Mouse (Mus musculus) embryonic facial prominence, embryonic 14.5 days (tissue): Measurements from ENCODE around the gene Brms1l. TPM values are rescaled to one million over a fixed set of nuclear protein-coding genes. Genes with fewer than 3 reads are reported as not detected.

Experiments used
- ATAC-seq: fragments of 200-750 bp; cut with Nextera tagmentation; 2 replicates; pipeline ENCODE4 v1.8.0; 2017; ENCODE audit warnings: low read depth, moderate number of reproducible peaks, moderate TSS enrichment
- DNase-seq: peaks from one replicate; pipeline ENCODE4 v3.0.0-alpha.2; 2015; ENCODE audit warnings: low spot score
- H3K27ac ChIP-seq: fragments of 300-500 bp; sonication (generic); replicated peaks from 2 replicates; pipeline ENCODE4 v1.5.1; 2014; ENCODE audit warnings: low read depth, mild to moderate bottlenecking, low read length, moderate library complexity
- H3K27me3 ChIP-seq: fragments of 300-500 bp; sonication (generic); replicated peaks from 2 replicates; pipeline ENCODE4 v1.6.1; 2014; ENCODE audit warnings: low read length; ENCODE audit not compliant: control insufficient read depth, insufficient read depth
- H3K36me3 ChIP-seq: fragments of 300-500 bp; sonication (generic); 2 replicates; pipeline ENCODE4 v1.6.1; 2014; ENCODE audit warnings: low read length, mixed read lengths; ENCODE audit not compliant: control insufficient read depth, insufficient read depth
- H3K4me1 ChIP-seq: fragments of 300-500 bp; sonication (generic); 2 replicates; pipeline ENCODE4 v1.6.1; 2014; ENCODE audit warnings: antibody characterized with exemption, low read length; ENCODE audit not compliant: control insufficient read depth, insufficient read depth
- H3K4me2 ChIP-seq: fragments of 300-500 bp; sonication (generic); 2 replicates; pipeline ENCODE4 v1.6.1; 2014; ENCODE audit warnings: low read depth, mild to moderate bottlenecking, low read length, moderate library complexity, mixed read lengths
- H3K4me3 ChIP-seq: fragments of 300-500 bp; sonication (generic); 2 replicates; pipeline ENCODE4 v1.5.1; 2014; ENCODE audit warnings: low read depth, mild to moderate bottlenecking, low read length
- H3K9ac ChIP-seq: fragments of 300-500 bp; sonication (generic); 2 replicates; pipeline ENCODE4 v1.6.1; 2014; ENCODE audit warnings: low read depth, mild to moderate bottlenecking, low read length, moderate library complexity, mixed read lengths
- H3K9me3 ChIP-seq: fragments of 300-500 bp; sonication (generic); 2 replicates; pipeline ENCODE4 v1.6.1; 2016; ENCODE audit warnings: low read length; ENCODE audit not compliant: control insufficient read depth
- WGBS: fragments of 180-500 bp; shearing (Covaris S2); extraction: QIAGEN DNeasy Blood & Tissue Kit; methylation state at CpG from one replicate; pipeline ENCODE4 v1.1.7; 2014; 5-methylcytosine and 5-hydroxymethylcytosine counted together
- polyA plus RNA-seq: library from polyadenylated mRNA; unstranded; fragments of >200 nt; fragmentation: Nextera tagmentation; extraction: Ambion mirVana; gene quantifications from 2 replicates; pipeline ENCODE4 v1.2.1, GENCODE M21; 2014

The Brms1l gene
- polyA plus RNA-seq, 1 experiment from 2014 or later, result 31.7 TPM

GRCm38 (mm10) chr12:55820661-55821314, 15.3 kb upstream of the Brms1l start, which contains the start of gene Ralgapa1:
Gene Ralgapa1 (minus strand): TSS chr12:55821167.
- H3K4me1 ChIP-seq, result peaks cover 8% of the 10 kb centered on the region
- peak within 1 kb of the TSS; percentile 70 for H3K4me2 ChIP-seq
- peak within 1 kb of the TSS; percentile 91 for H3K4me3 ChIP-seq
- peak within 1 kb of the TSS; percentile 96 for H3K27ac ChIP-seq
- peak within 1 kb of the TSS; percentile 88 for H3K9ac ChIP-seq
- under 1% methylated on average over 39 of the region's 78 CpGs for WGBS
- H3K36me3 ChIP-seq, result no peaks in the 10 kb centered on the region
- H3K9me3 ChIP-seq, result no peaks in the 10 kb centered on the region
- DNase-seq, result peak; percentile 97
- peak; percentile 97 for ATAC-seq
- H3K27me3 ChIP-seq, result no peaks in the 10 kb centered on the region

DNA sequence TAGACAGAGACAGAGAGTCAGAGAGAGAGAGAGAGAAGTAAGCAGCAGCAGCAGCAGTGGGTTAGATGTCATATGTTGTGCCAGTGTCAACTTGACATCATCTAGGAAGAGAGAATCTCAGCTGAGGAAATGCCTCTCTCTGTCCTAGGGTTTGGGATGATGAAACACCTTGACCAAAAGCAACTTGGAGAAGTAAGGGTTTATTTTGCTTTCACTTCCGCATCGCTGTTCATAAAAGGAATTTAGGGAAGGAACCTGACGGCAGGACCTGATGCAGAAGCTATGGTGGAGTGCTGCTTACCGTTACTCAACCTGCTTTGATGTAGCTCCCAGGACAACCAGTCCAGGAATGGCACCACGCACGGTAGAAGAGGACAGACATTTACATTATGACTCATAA, 12.1 kb upstream of the Brms1l start:
- Histone ChIP-seq H3K4me2 (no peak overlapping the region), H3K27me3 (no peaks in the 10 kb centered on the region), H3K4me3 (no peak overlapping the region), H3K4me1 (peaks cover 6% of the 10 kb centered on the region), H3K9ac (no peak overlapping the region), H3K9me3 (no peaks in the 10 kb centered on the region), H3K27ac (no peak overlapping the region), H3K36me3 (no peaks in the 10 kb centered on the region)
- WGBS, result 87% methylated on average over 6 of the region's 6 CpGs
- no peak for DNase-seq
- ATAC-seq, result no peak

GRCm38 (mm10) chr12:55825537-55825936, 10.6 kb upstream of the Brms1l start:
- Histone ChIP-seq H3K4me2 (no peak overlapping the region), H3K27ac (no peak overlapping the region), H3K4me1 (no peaks in the 10 kb centered on the region), H3K9me3 (no peaks in the 10 kb centered on the region), H3K36me3 (no peaks in the 10 kb centered on the region), H3K4me3 (no peak overlapping the region), H3K9ac (no peak overlapping the region), H3K27me3 (no peaks in the 10 kb centered on the region)
- DNase-seq (no peak), ATAC-seq (no peak)
- WGBS, result 82% methylated on average over 2 of the region's 2 CpGs

- Histone ChIP-seq H3K27me3 (no peaks in the 10 kb centered on the region), H3K36me3 (no peaks in the 10 kb centered on the region), H3K9me3 (no peaks in the 10 kb centered on the region), H3K4me1 (no peaks in the 10 kb centered on the region), H3K4me2 (no peak overlapping the region), H3K4me3 (no peak overlapping the region), H3K27ac (no peak overlapping the region), H3K9ac (no peak overlapping the region)
- no peak for ATAC-seq
- WGBS, result 18% methylated on average over 2 of the region's 2 CpGs
- DNase-seq, result peak; percentile 72
Observed at GRCm38 (mm10) chr12:55831101-55831500, 5.0 kb upstream of the Brms1l start.

DNA sequence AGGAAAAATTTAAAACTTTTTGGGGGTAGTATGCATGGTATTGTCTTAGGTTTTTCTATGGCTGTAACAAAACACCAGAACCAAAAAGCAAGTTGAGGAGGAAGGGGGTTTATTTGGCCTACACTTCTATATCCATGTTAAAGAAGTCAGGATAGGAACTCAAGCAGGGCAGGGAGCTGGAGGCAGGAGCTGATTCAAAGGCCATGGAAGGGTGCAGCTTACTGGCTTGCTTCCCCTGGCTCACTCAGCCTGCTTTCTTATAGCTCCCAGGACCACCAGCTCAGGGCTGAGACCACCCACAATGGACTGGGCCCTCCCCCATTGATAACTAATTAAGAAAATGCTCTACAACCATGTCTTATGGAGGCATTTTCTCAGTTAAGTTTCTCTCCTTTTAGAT, 3.2 kb upstream of the Brms1l start:
- no peak overlapping the region for H3K4me2 ChIP-seq
- H3K9ac ChIP-seq, result no peak overlapping the region
- H3K36me3 ChIP-seq, result no peaks in the 10 kb centered on the region
- H3K27ac ChIP-seq, result no peak overlapping the region
- H3K4me3 ChIP-seq, result no peak overlapping the region
- no peaks in the 10 kb centered on the region for H3K9me3 ChIP-seq
- peaks cover 5% of the 10 kb centered on the region; the same call in 1 of the 2 replicates for H3K4me1 ChIP-seq
- ATAC-seq (no peak), DNase-seq (no peak)
- no peaks in the 10 kb centered on the region for H3K27me3 ChIP-seq

DNA sequence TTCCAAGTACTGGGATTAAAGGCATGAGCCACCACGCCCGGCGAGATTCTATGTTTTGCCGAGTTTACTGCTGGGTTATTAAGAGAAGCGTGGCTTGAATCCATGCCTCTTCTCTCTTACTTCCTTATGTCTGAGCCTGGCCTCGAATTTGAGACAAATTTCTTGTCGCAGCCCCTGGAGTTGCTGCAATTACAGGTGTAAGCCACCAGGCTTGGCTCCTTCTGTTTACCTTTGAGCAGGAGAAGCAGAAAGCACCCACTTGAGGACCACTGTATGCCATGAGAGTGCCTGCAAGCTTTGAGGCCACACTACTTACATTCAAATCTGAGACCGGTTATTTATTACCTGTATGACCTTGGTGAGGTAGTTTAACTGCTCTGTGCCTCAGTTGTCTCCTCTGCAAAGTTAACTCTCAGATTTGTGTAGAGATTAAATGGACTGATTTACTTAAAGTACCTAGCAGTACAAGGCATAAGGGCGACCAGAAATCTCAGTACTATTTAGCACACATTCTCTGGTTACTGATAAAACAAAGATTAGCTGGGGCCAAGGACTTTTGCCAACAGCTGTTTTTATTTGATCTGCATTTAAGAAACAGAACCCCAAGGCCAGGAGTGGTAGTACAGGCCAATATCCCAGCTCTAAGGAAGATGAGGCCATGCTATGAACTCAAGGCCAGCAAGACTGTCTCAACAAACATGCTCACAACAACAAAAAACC, 2.1 kb upstream of the Brms1l start:
- no peaks in the 10 kb centered on the region for H3K36me3 ChIP-seq
- no peak for ATAC-seq
- H3K4me1 ChIP-seq, result peaks cover 5% of the 10 kb centered on the region; the same call in 1 of the 2 replicates
- no peaks in the 10 kb centered on the region for H3K27me3 ChIP-seq
- DNase-seq, result no peak
- no peak overlapping the region for H3K9ac ChIP-seq
- no peak overlapping the region for H3K4me3 ChIP-seq
- H3K27ac ChIP-seq, result no peak overlapping the region
- no peaks in the 10 kb centered on the region for H3K9me3 ChIP-seq
- WGBS, result 70% methylated on average over 9 of the region's 9 CpGs
- H3K4me2 ChIP-seq, result no peak overlapping the region

DNA sequence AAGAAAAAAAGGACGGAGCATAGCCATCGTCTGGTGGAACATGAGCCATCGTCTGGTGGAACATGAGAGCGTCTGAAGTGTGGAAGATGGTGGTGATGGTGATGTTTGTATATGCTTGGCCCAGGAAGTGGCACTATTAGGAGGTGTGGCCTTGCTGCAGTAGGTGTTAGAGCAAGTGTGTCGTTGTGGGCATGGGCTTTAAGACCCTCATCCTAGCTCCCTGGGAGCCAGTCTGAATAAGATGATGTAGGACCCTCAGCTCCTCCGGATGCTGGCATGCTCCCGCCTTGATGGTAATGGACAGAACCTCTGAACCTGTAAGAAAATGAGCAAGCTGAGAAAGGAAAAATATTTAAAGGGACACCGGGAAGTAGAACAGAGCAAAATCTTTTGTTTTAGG, 1.2 kb upstream of the Brms1l start:
- WGBS, result 85% methylated on average over 8 of the region's 8 CpGs
- no peak for DNase-seq
- no peak overlapping the region for H3K9ac ChIP-seq
- ATAC-seq, result no peak
- no peaks in the 10 kb centered on the region for H3K27me3 ChIP-seq
- no peaks in the 10 kb centered on the region for H3K36me3 ChIP-seq
- H3K4me1 ChIP-seq, result peaks cover 5% of the 10 kb centered on the region; the same call in 1 of the 2 replicates
- H3K9me3 ChIP-seq, result no peaks in the 10 kb centered on the region
- H3K4me3 ChIP-seq, result no peak overlapping the region
- H3K27ac ChIP-seq, result no peak overlapping the region
- no peak overlapping the region for H3K4me2 ChIP-seq

DNA sequence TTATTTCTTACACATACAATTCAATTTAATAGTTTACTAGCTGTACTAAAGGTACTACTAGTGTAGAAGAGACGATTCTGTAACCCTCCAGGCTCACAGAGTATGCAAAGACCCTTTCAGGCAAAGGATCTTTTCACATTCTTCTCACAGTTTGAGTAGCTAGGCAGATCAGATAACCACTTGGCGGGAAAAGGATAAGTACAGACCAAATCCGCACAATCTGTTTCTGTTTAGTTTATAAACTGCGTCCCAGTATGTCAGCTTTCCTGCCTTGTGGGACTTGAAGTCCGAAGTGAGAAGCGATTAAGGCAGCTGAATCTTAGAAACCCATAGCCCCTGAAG, 296 bp upstream of the Brms1l start:
- peaks cover 5% of the 10 kb centered on the region; the same call in 1 of the 2 replicates for H3K4me1 ChIP-seq
- WGBS, result under 1% methylated on average over 6 of the region's 6 CpGs
- peak overlapping the region; percentile 91 for H3K4me3 ChIP-seq
- no peaks in the 10 kb centered on the region for H3K36me3 ChIP-seq
- no peak for DNase-seq
- no peaks in the 10 kb centered on the region for H3K27me3 ChIP-seq
- ATAC-seq, result no peak
- H3K9ac ChIP-seq, result peak overlapping the region; percentile 19; the same call in 1 of the 2 replicates
- no peaks in the 10 kb centered on the region for H3K9me3 ChIP-seq
- peak overlapping the region; percentile 44 for H3K4me2 ChIP-seq
- peak overlapping the region; percentile 69; the same call in 1 of the 2 replicates for H3K27ac ChIP-seq
